Mouse (Mus musculus) heart, postnatal 14 days (tissue): ENCODE measurements at regions not wholly inside any gene's neighbourhood (a gene's known extent, or its start where the extent isn't known, plus 50 kb on each side); places are given as distances from the start of the nearest gene placed in this dataset.

Source experiments
- DNase-seq, 2 experiments: peaks; one replicate each; pipeline ENCODE4 v3.0.0; 2021 to 2022
- intact Hi-C: fragments of 180-260 bp; cut with DNase I; formaldehyde crosslinking; loops from one replicate; pipeline ENCODE4 v1.15.1; 2025

DNA sequence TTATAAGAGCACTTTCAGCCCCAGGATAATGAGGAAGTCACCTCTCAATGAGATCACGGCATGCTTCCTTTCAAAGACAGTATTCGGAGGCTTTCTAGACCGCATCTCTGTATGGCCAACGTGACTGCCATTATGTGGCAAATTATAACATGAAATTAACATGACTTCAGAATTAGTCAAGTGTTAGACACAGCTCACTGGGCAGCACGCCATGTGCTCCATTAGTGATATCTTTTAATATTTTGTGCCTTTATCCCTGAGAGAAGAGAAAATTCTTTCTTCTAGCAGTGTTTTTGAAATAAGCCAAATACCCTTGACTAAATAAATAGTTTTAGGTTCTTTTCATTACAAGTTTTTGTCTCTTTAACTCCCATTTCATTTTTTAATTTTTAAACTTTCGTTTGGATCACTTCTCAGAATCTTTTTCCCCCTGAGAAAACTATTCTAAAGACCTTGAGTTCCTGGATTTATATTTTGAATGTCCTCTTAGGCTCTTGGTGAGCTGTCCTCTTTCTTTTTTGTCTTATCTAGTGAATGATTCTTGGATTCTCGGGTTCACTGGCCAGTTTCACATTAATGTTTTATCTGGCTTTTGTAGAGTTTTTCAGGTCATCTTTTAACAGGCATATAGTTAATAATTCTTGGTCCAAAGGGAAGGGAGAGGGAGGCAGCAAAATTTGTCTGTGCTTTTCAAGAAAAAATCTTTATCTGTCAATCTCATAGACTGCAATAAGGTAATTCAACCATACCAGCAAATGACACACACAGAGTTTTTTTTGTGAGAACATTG lies 390.9 kb downstream of the Adamts20 start:
- intact Hi-C loops = no loop called here
- peak in 1 of 2 experiments; percentile 18 for DNase-seq

DNA sequence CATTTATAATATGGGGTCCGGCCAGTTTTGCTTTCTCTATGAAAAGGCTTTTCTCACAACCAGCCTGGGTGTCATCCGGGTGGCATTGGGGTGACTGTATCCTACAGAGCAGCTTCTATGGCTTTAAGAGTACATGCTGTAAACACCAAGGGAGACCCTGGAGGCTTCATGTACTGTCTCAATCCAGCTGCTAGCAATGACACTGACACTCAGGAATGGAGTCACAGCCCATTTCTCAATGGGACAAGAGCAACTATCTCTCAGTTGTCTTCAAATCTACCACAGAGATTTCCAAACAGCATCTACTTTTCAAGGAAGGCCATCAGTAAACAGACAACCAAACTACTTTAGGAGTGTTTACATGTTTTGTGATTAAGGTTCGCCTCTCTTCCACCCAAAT lies 397.5 kb downstream of the Adamts20 start:
- intact Hi-C loops = no loop called here
- DNase-seq = no peak

GRCm38 (mm10) chr15:94049638-94050273 lies 415.5 kb downstream of the Adamts20 start:
- intact Hi-C loops = no loop called here
- no peak for DNase-seq

DNA sequence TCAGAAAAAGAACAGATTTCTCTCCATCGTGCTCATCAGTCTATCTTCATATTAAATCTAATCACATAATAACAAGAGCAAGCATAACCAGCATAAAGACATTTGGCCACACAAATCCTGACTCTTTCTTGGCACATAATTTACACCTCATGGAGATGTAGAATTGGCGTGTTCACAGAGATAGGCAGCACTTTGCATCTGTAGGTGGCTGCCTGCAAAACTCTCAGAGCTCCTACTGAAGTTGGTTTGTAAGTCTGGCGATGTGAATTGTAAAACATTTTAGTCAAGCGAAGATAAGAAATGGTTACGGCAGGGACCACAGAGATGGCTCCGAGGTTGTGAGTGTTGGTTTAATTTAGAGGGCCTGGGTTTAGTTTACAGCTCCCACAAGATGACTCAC lies 419.0 kb downstream of the Adamts20 start:
- intact Hi-C loops = no loop called here
- no peak for DNase-seq

DNA sequence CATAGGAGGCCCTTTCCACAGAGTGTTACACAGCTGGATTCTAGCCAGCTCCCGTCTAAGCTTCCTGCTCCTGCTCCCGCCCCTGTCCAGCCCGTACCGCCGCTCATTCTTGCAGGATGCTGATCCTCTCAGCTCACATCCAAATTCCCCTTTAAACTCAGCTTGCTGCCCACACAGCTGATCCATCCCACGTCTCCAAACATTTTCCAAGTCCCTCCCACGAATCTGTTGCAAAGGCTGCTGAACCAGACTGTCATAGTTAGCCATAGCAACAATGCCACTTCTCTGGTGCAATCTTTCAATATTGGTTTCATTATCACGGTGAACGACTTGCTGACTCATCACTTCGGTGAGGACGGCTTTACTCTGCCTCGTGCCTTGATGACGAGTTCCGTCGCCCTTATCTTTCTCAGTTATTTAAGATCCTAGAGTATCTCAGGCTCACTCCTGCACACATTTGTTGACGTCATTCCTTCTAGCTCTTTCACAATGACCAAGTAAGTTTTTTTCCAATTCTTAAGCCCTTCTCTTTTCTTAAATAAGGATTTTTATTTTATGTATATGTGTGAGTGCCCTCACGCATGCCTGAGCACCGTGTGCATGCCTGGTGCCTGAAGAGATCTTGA lies 420.0 kb downstream of the Adamts20 start:
- peak in 1 of 2 experiments; percentile 43 for DNase-seq

GRCm38 (mm10) chr15:94032957-94033356 lies 432.3 kb downstream of the Adamts20 start:
- intact Hi-C loops = no loop called here
- DNase-seq = no peak

More for the DNA sequence above, 420.0 kb downstream of the Adamts20 start:
- intact Hi-C loops = no loop called here

DNA sequence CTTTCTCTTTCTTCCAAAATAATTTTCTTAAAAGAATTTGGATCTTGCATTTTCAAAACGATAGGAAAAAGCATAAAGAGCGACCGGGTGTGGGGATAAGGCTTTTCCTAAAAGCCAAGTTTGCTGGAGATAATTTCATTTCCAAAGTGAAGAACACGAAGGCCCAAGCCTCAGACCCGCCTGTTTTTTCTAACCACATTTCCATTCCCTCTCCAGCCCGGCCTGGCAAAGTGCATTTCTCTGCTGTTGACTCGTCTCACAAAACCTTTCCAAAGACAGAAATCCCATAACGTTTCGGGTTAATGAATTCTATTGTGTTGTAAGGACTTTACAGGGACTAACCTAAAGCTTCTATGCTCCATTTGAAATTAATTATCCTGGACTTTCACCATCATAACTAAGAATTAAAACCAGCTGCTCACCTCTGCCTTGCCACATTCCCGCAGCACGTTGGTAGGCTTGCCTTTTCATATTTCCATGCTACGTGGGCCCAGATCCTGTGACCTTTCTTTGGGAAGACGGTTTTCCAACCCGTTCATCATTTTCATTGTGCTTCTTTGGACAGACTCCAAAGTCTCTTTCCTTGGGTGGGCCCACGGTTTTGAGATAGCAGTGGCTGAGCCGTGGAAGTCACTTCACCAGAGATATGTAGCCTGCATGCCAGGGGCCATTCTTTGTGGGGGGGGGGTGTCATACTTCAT lies 430.5 kb upstream of the Prickle1 start:
- intact Hi-C loops = no loop called here
- no peak for DNase-seq

- intact Hi-C loops = no loop called here
- DNase-seq = peak; percentile 14 to 17
Observed at GRCm38 (mm10) chr15:94025239-94025971, 429.7 kb upstream of the Prickle1 start.

DNA sequence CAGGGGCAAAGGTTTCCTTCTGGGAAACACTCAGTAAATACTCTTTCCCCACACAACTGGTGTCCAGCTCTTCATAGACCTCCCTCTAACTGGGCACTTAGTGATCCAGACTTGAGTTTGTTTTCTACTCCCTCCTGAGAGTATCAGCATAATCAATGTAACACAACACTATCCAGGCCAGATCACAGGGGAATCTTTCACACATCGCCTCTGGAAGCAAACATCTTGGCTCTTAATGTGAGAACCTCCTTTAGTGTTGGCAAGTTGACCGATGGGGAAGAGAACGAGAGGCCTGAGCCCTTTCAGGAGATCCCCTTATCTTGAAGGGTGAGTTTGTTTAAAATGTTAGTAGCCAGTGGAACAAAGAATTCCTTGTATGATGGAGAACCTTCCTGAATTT lies 429.1 kb upstream of the Prickle1 start:
- intact Hi-C loops = no loop called here

DNA sequence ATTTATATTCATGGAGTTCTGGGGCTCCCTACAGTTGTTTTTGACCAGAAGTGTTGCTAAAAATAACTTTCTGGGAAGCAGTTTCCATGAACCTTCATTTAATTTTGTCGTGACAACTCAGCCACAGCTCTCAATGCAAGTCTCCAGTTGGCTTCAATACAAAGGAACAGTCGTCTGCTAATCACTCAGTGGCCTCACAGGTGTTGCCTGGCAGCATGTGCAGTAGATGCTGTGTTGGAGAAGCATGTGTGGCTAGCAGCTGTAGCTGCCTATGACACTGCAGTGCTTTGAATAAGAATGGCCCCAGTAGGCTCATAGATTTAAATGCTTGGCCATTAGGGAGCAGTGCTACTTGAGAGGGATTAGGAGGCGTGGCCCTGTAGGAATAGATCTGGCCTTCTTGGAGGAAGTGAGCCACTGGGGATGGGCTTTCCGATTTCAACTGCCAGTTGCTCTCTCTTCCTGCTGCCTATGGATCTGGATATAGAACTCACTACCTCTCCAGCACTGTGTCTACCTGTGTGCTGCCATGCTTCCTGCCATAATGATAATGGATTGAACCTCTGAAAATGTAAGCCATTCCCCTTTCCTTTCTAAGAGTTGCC lies 428.5 kb upstream of the Prickle1 start:
- intact Hi-C loops = no loop called here
- no peak for DNase-seq

More for the DNA sequence above, 429.1 kb upstream of the Prickle1 start:
- no peak for DNase-seq

GRCm38 (mm10) chr15:94023501-94023900 lies 427.8 kb upstream of the Prickle1 start:
- no peak for DNase-seq
- intact Hi-C loops = no loop called here

DNA sequence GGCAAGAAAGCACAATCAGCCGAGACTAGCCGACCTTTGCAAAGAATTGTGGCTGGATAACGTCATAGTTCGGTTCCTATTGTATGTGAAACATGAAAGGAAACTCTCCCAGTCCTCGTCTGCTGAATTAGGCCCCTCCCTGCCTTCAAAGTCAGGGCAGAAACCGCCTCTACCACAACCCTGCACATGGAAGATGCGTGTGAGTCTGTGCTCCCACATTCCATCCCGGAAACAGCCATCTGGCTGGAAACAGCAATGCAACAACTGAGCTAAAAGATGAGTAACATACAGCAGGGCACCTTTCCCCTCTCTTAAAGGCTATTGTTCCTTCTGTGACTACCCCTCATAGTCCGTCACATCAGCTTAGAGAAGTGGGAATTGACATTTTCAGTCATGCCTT lies 422.1 kb upstream of the Prickle1 start:
- intact Hi-C loops = no loop called here

DNA sequence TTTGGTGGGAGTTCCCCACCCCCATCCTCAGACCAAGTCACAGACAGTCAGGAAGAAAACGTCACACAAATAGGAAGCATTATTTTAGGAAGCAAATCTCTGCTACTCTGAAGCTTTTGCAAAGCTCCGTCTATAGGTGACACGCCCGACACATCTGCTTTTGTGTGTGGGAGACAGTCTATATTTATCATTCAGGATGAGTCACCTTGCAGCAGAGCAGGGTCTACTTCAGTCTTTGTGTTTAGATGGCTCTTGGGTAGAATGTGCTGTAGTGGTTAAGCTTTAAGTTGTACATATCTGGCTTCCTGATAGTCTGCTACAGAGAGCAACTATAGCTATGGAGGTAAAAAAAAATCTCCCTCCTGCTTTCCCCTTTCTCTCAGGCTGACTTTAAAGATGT lies 415.8 kb upstream of the Prickle1 start:
- intact Hi-C loops = no loop called here
- no peak for DNase-seq

More for the DNA sequence above, 422.1 kb upstream of the Prickle1 start:
- DNase-seq = no peak

DNA sequence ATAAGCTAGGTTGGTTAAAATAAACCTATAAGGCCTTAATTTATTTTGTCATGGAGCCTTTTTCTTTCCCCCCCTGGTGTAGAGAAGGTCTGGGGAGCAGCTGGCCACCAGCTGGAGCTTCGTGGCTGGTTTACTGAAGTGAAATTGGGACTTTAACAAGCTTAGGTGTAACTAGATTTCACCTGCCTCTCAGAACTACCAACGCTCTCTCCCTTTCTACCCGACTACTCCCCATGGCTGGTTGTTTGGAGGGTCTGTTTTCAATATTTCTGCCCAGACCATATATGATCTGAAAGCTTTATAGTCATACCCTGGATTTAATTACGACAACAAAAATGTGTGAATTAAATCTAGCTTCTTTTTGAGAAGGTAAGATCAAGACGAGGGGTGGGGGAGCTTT lies 410.4 kb upstream of the Prickle1 start:
- no peak for DNase-seq
- intact Hi-C loops = no loop called here

GRCm38 (mm10) chr15:94004911-94005310 lies 409.2 kb upstream of the Prickle1 start:
- intact Hi-C loops = no loop called here

DNA sequence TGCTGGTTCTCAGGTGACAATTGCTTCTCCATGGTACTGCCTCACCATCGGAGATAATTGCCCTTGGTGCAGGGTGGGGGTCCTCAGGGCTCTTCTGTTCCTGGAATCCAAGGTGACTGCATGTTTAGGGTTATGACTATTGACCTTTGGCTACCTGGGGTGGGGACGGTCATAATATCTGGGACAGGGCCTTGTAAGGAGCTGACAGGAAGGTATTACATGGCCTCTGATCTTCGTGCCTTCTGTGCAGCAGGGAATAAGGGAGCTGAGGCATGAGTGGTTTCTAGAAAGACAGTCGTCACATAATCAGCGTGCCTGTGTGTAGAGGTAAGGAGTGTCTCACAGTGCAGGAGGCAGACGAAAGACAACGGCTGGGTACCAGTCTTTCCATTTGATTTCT lies 407.5 kb upstream of the Prickle1 start:
- intact Hi-C loops = no loop called here
- DNase-seq = no peak

More at GRCm38 (mm10) chr15:94004911-94005310, 409.2 kb upstream of the Prickle1 start:
- DNase-seq = no peak

- intact Hi-C loops = no loop called here
- DNase-seq = no peak
Observed at GRCm38 (mm10) chr15:93994542-93994941, 398.9 kb upstream of the Prickle1 start.

DNA sequence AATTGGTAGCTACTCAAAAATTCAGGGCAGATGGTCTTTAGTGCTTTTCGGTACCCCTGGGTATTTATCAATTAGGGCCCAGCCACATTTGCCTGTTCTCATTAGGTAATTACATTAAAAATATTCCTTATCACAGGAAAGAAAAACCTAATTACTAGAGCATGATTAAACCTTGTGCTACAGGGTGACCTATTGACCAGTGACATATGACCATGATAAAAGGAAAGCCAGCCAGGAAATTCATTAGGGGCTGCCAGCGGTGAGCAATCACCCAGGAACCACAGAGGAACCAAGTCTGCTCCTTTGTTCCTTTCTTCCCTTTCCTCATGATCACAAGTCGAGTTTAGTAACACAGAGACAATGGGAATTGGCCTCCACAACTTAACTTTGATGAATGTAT lies 394.4 kb upstream of the Prickle1 start:
- DNase-seq = no peak
- intact Hi-C loops = no loop called here

DNA sequence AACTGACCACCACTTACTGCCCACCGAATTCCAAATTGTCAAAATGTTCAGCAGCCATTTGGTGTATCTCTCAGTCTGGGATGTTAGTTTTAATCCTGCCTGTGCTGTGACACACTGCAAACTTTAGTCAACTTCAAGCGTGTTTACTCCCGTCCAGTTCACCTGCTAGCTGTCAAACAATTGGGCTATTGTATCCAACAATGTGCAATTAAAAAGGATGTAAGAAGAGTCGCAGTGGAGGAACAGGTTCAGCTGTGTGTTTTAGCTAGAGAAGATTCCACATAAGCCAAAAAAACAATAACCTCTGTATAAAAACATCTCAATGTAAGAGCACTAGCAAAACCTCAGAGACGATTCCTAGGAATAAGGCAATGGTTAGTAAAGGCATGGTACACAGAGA lies 392.7 kb upstream of the Prickle1 start:
- DNase-seq = no peak
- intact Hi-C loops = no loop called here
